Mouse (Mus musculus) CD4-positive, CD25-positive, alpha-beta regulatory T cell, adult 2 months (primary cell): ENCODE measurements around the gene Rpf1.

Experiments used
- DNase-seq: peaks from one replicate; pipeline ENCODE4 v3.0.0-alpha.2; 2012; ENCODE audit warnings: low read depth, low spot score

Gene Rpf1

DNA sequence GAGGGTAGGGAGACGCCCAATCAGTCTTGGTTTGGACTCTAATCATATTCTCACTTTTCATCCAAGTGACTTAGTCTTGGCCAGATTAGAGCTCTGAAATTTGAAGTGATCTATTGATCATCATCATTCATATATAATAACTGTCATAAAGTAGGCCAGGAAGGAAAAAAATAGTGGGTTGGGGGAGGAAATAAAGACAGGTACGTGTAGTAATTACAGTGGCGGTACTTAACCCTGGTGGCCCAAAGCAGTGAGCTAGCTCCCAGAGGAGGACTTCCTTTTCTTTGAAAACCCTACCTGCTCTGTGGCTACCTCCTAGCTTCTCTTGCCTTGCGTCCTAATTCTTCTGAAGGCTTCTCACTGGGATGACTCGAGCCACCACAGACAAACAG lies 20.4 kb downstream of the Rpf1 start:
- no peak for DNase-seq

DNA sequence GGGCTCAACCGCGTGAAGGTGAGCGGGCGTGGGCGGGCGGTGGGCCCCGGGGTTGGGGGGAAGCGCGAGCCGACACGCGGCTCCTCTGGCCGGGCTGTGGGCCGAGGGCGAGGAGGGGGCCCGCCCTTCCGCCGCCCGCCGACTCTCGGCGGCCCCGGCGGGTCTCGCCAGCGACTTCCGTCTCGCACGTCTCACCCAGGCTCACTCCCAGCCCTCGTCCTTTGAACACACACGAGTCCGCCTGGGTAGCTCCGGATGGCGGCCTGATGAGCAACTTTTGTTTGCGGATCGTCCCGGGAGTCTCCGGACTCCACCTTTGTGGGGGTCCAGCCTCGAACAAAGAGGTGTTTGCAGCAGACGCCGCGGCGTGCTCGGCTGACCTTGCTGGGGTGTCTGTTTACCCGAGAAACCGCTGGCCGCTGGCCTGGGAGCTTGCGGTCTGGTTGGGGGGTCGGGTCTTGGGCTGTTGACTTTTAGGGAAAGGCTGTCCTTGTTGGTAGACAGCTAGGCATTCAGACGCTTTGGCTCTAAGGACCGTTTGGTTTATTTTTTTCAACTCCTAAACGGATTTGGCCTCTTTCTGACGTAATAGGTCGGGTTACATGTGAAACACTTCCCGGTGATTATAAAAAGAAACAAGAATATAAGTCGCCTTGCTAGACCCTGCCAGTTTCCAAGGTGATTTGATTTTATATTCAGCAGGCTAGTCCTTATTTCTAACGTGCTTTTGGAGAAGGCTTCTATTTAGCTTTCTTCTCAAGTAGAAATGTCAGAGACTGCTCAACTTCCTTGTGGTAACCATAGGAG lies 21.0 kb downstream of the Rpf1 start:
- peak; percentile 82 for DNase-seq

DNA sequence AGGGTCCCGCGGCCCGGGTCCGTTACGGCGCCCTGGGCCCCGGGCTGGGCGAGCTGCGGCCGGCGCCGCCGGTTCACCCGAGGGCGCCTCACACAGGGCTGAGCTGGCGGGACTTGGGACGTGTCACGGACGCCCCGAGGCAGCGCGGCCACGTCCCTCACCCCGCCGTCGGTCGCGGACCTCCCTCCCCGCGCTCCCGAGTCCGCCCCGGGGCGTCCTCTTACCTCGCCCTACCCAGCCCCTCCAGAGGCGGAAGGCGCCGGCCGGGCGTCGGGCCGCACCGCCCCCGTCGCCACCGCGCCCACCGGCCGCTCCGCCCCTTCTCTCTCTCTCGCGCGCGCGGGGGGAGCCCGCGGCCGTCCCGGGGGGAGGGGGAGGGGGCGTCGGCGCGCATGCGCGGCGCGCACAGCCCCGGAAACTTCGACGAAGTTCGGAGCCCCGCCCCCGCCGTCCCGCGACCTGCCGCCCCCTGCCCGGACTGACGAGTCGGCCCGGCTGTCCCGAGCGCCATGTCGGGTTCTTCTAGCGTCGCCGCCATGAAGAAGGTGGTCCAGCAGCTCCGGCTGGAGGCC lies 21.7 kb downstream of the Rpf1 start, which contains the start of the genes Spata1 and Gng5:
Gene Spata1 (minus strand): TSS at position 323 of the 572 bp plus-strand sequence.
Gene Gng5 (plus strand): TSS at position 377 of the 572 bp plus-strand sequence.
- peak; percentile 96 for DNase-seq

DNA sequence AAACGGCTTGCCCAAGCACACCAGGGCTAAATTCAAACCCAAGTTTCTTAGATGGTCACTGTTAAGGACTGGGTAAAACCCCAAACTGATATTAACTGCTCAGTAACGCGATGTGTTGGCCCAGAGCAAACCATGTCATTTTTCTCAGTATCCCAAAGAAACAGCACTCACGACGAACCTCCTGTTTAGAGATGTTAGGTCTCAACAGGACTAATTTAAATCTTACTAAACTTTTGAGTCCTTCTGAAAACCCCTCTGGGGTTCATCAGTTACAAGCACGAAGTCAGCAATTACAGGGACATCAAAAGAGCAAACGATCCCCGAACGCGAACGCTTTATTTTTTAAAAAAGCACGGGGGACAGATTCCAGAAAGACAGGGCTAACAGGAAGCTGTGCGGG lies 22.2 kb downstream of the Rpf1 start:
- DNase-seq = no peak

DNA sequence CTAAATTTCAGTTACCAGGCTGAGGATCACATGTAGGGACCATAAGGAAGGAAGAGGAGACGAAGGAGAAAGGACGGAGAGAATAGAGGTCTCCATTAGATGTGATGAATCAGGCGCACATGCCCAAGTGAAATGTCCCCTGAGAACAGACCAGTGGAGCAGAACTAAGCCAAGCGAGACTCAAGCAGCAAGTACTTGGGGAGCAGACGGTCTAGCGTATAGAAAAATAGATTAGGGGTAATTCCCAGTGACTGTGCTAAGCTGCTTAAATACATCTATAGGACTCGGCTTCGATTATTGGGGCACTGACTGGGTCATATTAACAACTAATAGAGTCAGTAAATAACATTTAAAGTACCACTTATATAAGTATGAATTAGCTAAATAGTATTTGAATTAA lies 26.3 kb downstream of the Rpf1 start:
- no peak for DNase-seq

DNA sequence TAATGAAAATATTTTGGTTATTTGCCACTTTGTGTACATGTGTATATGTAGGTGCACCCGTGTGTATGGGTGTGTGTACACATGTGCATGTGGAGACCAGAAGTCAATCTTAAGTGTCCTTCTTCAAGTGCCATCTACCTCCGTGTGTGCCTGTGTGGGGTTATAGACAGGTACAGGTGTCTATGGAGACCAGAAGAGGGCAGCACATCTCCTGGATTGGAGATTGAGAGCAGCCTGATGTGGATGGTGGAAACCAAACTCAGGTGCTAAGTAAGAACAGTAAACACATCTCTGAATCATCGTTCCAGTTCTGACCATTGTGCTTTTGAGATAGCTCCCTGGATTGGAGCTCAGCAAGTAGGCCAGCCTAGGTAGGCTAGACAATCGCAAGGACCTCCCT lies 34.8 kb downstream of the Rpf1 start:
- peak; percentile 21 for DNase-seq

DNA sequence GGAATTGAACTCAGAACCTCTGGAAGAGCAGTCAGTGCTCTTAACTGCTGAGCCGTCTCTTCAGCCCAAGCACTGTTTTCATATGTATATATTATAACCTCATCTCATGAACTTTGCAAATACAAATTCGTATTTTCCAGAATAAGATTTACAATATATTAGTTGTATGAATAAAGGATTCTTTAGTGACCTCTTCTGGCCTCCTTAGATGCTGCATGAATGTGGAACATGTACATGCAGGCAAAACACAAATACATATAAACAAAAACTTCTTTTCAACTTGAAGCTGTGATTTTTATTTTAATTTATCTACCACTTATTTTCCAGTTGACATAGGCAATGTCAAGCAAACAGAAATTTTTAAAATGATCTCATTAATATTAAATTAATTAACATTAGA lies 39.2 kb downstream of the Rpf1 start:
- no peak for DNase-seq

DNA sequence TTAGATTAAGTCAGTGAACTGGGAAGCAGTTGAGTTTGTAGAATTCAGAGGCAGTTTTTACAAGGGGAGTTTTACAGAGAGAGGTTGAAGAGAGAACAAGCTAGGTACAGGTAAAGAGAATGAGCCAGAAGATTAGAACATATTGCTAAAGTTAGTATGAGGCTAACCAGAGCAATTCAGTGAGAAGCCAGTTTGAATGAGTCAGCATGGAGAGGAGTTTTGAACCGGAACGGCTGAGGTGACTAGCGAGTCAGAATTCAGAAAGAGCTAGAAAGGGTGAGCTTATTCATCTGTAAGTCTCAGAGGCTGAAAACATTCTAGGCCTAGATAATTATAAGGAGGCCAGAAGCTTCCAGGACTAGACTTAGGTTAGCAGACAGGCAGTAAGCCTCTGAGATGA lies 46.8 kb downstream of the Rpf1 start:
- no peak for DNase-seq

DNA sequence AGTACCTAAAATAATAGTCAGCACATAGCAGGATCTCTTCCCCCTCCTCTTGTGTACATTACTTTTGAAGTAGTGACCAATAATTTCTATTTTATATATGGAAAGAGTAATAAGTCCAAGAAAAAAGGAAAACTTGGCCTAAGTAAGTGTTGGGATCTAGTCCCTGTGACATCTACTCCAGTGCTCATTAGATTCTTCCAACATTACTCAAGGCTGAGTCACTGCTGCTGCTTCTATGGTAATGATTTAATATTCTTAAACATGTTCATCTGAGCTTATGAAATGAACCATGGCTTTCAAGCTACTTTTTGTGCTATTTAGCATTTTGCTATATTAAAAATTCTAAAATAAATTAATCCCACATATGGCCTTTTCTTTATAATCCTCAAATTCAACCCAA lies 47.5 kb downstream of the Rpf1 start:
- DNase-seq = no peak

DNA sequence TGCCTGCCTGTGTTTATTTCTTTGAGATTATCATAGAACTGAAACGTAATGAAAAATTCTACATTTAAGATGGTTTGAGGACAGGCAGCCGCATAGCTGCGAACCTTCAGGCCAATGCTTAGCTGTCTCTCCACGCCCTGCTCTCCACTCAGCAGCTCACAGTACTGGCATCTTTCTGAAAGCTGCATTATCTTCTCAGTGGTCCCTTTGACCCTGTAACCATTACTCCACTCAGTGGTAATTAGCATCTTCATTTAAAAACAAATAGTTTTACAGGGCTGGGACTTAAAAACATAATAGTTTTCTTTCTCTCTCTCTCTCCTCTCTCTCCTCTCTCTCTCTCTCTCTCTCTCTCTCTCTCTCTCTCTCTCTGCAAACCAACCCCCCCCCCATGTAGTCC lies 48.6 kb downstream of the Rpf1 start:
- DNase-seq = no peak

DNA sequence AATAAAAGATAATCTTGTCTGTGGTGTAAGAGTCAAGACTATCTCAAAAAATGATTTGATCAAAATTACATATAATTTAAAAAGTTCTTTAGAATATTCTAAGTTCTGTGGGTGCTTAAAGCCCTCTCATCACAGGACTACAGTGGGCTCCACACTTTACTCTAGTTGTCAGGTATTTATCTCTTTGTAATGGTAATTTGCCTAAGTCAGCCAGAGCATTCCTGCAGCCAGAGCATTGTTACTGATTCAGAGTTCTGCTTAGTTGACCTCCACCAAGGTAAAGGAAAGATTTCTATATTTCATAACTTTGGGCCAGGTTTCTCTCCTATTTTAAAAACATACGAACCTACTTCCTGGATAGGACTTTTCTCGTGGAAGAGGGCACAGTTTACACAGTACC lies 52.0 kb downstream of the Rpf1 start:
- no peak for DNase-seq

DNA sequence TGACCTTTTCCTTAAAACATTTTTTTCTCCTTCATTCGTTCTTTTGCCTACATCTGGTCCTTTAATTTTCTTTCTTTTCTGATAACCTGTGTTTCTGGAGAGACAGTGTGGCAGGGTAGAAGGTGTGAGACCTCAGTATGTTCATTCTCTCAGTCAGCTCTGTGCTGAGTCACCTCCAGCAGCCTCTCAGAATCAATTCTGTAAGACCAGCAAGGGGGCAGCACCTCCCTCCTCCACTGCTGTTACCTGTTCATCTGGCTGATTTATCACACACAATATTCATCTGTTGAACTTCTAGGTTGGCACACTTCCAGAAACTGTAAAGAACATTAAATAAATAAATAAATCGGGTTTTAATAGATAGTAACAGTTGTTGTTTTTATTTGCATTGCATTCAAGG lies 58.3 kb downstream of the Rpf1 start:
- DNase-seq = peak; percentile 12
